Mouse (Mus musculus) common myeloid progenitor, adult 5-6 weeks (primary cell): ENCODE measurements around the gene Synrg. TPM values are rescaled to one million over a fixed set of nuclear protein-coding genes. Genes with fewer than 3 reads are reported as not detected.

ENCODE experiments used
- ATAC-seq: replicated peaks from 2 replicates; pipeline ENCODE4 v1.8.0; 2016; ENCODE audit warnings: low read depth, mild to moderate bottlenecking, moderate TSS enrichment, inconsistent platforms; ENCODE audit not compliant: poor library complexity, severe bottlenecking
- total RNA-seq: library from RNA; stranded (forward); fragments of 200-1000, 187-1606 nt; gene quantifications from 2 replicates; pipeline ENCODE4 v1.2.3, GENCODE M21; 2017

Gene Synrg
- total RNA-seq, result 17.5 and 21.0 TPM in 2 replicates

GRCm38 (mm10) chr11:83963991-83964921 lies at the start of gene Synrg:
Gene Synrg, plus strand, starts transcription at chr11:83964428.
- ATAC-seq, result peak; percentile 93

GRCm38 (mm10) chr11:83914501-83914900 lies 49.7 kb upstream of the Synrg start:
- no peak for ATAC-seq

- no peak for ATAC-seq
Observed at GRCm38 (mm10) chr11:83922600-83922999, 41.6 kb upstream of the Synrg start.

- peak; percentile 45; the same call in 1 of the 2 replicates for ATAC-seq
Observed at GRCm38 (mm10) chr11:83927097-83927496, 37.1 kb upstream of the Synrg start.

GRCm38 (mm10) chr11:83932506-83933106 lies 31.6 kb upstream of the Synrg start:
- ATAC-seq, result no peak

- no peak for ATAC-seq
Observed at GRCm38 (mm10) chr11:83933376-83933775, 30.9 kb upstream of the Synrg start.

GRCm38 (mm10) chr11:83935986-83936665 lies 28.1 kb upstream of the Synrg start:
- ATAC-seq, result peak; percentile 83

GRCm38 (mm10) chr11:83938556-83938955 lies 25.7 kb upstream of the Synrg start:
- no peak for ATAC-seq

- peak; percentile 100 for ATAC-seq
Observed at GRCm38 (mm10) chr11:83941950-83942840, 22.0 kb upstream of the Synrg start, which contains the start of gene Ddx52. Gene Ddx52, plus strand, starts transcription at chr11:83942062.

GRCm38 (mm10) chr11:83956822-83957221 lies 7.4 kb upstream of the Synrg start:
- ATAC-seq, result no peak

- no peak for ATAC-seq
Observed at GRCm38 (mm10) chr11:83961983-83962382, 2.2 kb upstream of the Synrg start.

- no peak for ATAC-seq
Observed at GRCm38 (mm10) chr11:83967436-83968204, 3.4 kb downstream of the Synrg start.

GRCm38 (mm10) chr11:83968205-83968575 lies 4.0 kb downstream of the Synrg start:
- no peak for ATAC-seq

- peak; percentile 46; the same call in 1 of the 2 replicates for ATAC-seq
Observed at GRCm38 (mm10) chr11:83969040-83969439, 4.8 kb downstream of the Synrg start.

GRCm38 (mm10) chr11:83974561-83975346 lies 10.5 kb downstream of the Synrg start:
- no peak for ATAC-seq

GRCm38 (mm10) chr11:83975488-83975887 lies 11.3 kb downstream of the Synrg start:
- ATAC-seq, result no peak

- no peak for ATAC-seq
Observed at GRCm38 (mm10) chr11:83976236-83976977, 12.2 kb downstream of the Synrg start.
